Mouse (Mus musculus) monocyte, adult 2 months (primary cell): ENCODE data around the gene Gm21425.
"Not testable (repeated sequence)": the region's sequence is repeated elsewhere in the genome, so short reads cannot be mapped to it uniquely, and the experiment has no call there.

Experiments used
- DNase-seq, 2 experiments: peaks; one replicate each; pipeline ENCODE4 v3.0.0; 2022; ENCODE audit warnings: low spot score in 2 of 2, low read depth in 1 of 2

The Gm21425 gene

GRCm38 (mm10) chrY:13161668-13162067 lies at the start of gene Gm21425:
Gene Gm21425, plus strand, starts transcription at chrY:13161968.
- not testable (repeated sequence) for DNase-seq

GRCm38 (mm10) chrY:13133392-13133791 lies 28.4 kb upstream of the Gm21425 start, which contains the start of gene Gm21891:
Gene Gm21891, minus strand, starts transcription at chrY:13133492.
- DNase-seq = not testable (repeated sequence)
